Mouse (Mus musculus) spleen, postnatal 4 days (tissue): ENCODE measurements around the gene Rdh16f1.
"Not testable (repeated sequence)": the region's sequence is repeated elsewhere in the genome, so short reads cannot be mapped to it uniquely, and the experiment has no call there.

Source experiments
- DNase-seq, 2 experiments: peaks; one replicate each; pipeline ENCODE4 v3.0.0; 2022; ENCODE audit warnings: low spot score in 2 of 2

Gene Rdh16f1

GRCm38 (mm10) chr10:127829121-127829520, 69.5 kb downstream of the Rdh16f1 start:
- DNase-seq = no peak

GRCm38 (mm10) chr10:127834186-127834585, 74.6 kb downstream of the Rdh16f1 start:
- DNase-seq = not testable (repeated sequence)

GRCm38 (mm10) chr10:127835292-127835691, 75.7 kb downstream of the Rdh16f1 start:
- no peak for DNase-seq

GRCm38 (mm10) chr10:127837793-127838192, 78.2 kb downstream of the Rdh16f1 start:
- DNase-seq = not testable (repeated sequence)

GRCm38 (mm10) chr10:127838539-127838938, 79.0 kb downstream of the Rdh16f1 start:
- no peak for DNase-seq

GRCm38 (mm10) chr10:127840776-127841175, 81.2 kb downstream of the Rdh16f1 start:
- no peak for DNase-seq
